Mouse (Mus musculus) right cerebral cortex, adult 18-20 months (tissue): Measurements from ENCODE around the gene Mcoln2.

Source experiments
- DNase-seq: peaks from one replicate; pipeline ENCODE4 v3.0.0; 2022; ENCODE audit warnings: mixed read lengths

Gene Mcoln2

GRCm38 (mm10) chr3:146232708-146233107 is 83.1 kb downstream of the Mcoln2 start:
- no peak for DNase-seq

- DNase-seq = no peak
These were observed 84.1 kb downstream of the Mcoln2 start for GRCm38 (mm10) chr3:146233741-146234140.

GRCm38 (mm10) chr3:146234530-146234929 is 84.9 kb downstream of the Mcoln2 start:
- no peak for DNase-seq

GRCm38 (mm10) chr3:146236280-146236679 is 86.6 kb downstream of the Mcoln2 start:
- DNase-seq = no peak

- no peak for DNase-seq
These were observed 88.0 kb downstream of the Mcoln2 start for GRCm38 (mm10) chr3:146237676-146238075.

GRCm38 (mm10) chr3:146244630-146245029 is 95.0 kb downstream of the Mcoln2 start:
- DNase-seq = no peak
